Mouse (Mus musculus) limb, embryonic 11.5 days (tissue): ENCODE results near the gene Gm9964. TPM values are rescaled to one million over a fixed set of nuclear protein-coding genes. Genes with fewer than 3 reads are reported as not detected.
"Not testable (repeated sequence)": the region's sequence is repeated elsewhere in the genome, so short reads cannot be mapped to it uniquely, and the experiment has no call there.

ENCODE experiments used
- ATAC-seq: fragments of 200-750 bp; cut with Nextera tagmentation; 2 replicates; pipeline ENCODE4 v1.8.0; 2017; ENCODE audit warnings: low read depth; ENCODE audit not compliant: insufficient number of reproducible peaks, low FRiP score, low TSS enrichment
- DNase-seq: peaks from one replicate; pipeline ENCODE4 v3.0.0-alpha.2; 2015; ENCODE audit warnings: low spot score
- H3K27ac ChIP-seq: fragments of 300-500 bp; sonication (generic); replicated peaks from 2 replicates; pipeline ENCODE4 v1.5.1; 2014; ENCODE audit warnings: low read depth, mild to moderate bottlenecking, low read length
- H3K27me3 ChIP-seq: fragments of 300-500 bp; sonication (generic); 2 replicates; pipeline ENCODE4 v1.6.1; 2014; ENCODE audit warnings: mild to moderate bottlenecking, low read length, mixed read lengths; ENCODE audit not compliant: control insufficient read depth, insufficient read depth
- H3K36me3 ChIP-seq: fragments of 300-500 bp; sonication (generic); 2 replicates; pipeline ENCODE4 v1.6.1; 2014; ENCODE audit warnings: mild to moderate bottlenecking, low read length, moderate library complexity, mixed read lengths; ENCODE audit not compliant: control insufficient read depth, insufficient read depth
- H3K4me1 ChIP-seq: fragments of 300-500 bp; sonication (generic); 2 replicates; pipeline ENCODE4 v1.6.1; 2014; ENCODE audit warnings: low read length, mixed read lengths; ENCODE audit not compliant: control insufficient read depth, insufficient read depth
- H3K4me2 ChIP-seq: fragments of 300-500 bp; sonication (generic); 2 replicates; pipeline ENCODE4 v1.6.1; 2014; ENCODE audit warnings: low read depth, mild to moderate bottlenecking, moderate library complexity; ENCODE audit not compliant: severe bottlenecking
- H3K4me3 ChIP-seq: fragments of 300-500 bp; sonication (generic); 2 replicates; pipeline ENCODE4 v1.5.1; 2014; ENCODE audit warnings: low read depth, low read length
- H3K9ac ChIP-seq: fragments of 300-500 bp; sonication (generic); 2 replicates; pipeline ENCODE4 v1.6.1; 2014; ENCODE audit warnings: mild to moderate bottlenecking, low read length
- H3K9me3 ChIP-seq: fragments of 300-500 bp; sonication (generic); 2 replicates; pipeline ENCODE4 v1.6.1; 2016; ENCODE audit warnings: low read length; ENCODE audit not compliant: control insufficient read depth
- WGBS: fragments of 180-500 bp; shearing (Covaris S2); extraction: QIAGEN DNeasy Blood & Tissue Kit; methylation state at CpG from one replicate; pipeline ENCODE4 v1.1.7; 2014; 5-methylcytosine and 5-hydroxymethylcytosine counted together
- polyA plus RNA-seq: library from polyadenylated mRNA; unstranded; fragments of >200 nt; fragmentation: Nextera tagmentation; extraction: Ambion mirVana; gene quantifications from 2 replicates; pipeline ENCODE4 v1.2.1, GENCODE M21; 2014

The Gm9964 gene
- polyA plus RNA-seq, 1 experiment from 2014 or later = not detected

DNA sequence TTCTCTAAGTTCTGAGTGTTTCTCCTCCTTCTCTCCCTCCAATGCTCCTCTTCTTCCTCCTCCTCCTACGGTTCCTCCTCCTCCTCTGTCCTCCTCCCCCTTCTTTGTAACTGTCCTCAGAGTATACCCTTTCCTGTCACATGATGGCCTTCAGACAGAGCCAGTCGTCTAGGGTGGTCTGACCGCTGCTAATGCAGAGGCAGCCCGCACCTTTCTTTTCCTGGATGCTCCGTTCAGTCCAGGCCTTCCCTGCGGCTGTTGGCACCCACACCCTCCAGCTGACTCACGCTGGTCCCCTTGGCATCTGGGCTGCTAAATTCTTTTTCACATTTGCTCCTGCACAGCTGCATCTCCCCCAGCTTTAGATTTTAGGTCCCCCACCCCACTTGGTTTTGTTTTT, 9.8 kb upstream of the Gm9964 start:
- no peak overlapping the region for H3K4me2 ChIP-seq
- ATAC-seq = no peak
- H3K9ac ChIP-seq = 0 out of 2 replicates have a peak overlapping the region, but pooled peaks have one; percentile 46

DNA sequence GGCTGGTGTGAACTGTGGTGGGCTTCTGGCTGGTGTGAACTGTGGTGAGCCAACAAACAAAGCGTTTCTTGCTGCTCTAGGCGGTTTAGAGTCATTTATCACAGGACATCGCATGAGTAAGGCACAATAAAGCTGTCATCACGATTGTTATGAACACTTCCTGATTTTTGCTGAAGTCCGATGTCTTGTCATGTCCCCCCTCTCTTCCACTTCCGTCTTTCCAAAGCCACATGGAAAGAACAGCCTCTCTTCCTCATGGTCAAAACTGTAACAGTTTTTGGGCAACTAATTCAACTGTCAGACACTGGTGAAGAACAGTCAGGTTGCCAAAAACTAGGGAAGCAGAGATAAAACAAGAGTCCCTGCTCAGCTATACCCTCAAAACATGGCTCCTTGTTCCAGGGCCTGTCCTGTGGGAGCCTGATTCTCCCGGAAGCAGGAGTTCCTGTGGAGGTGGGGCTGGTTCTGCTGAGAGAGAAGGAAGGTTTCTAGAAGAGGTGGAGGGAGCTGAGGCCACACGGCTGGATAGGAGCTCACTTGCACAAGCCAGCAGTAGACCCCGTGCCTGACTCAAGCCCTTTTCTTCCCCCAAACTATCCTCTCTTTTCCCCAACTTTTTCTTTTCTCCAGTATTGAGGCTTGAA, 9.1 kb upstream of the Gm9964 start:
- Histone ChIP-seq H3K9me3 (no peaks in the 10 kb centered on the region), H3K4me3 (no peak overlapping the region), H3K4me1 (peaks cover 18% of the 10 kb centered on the region; the same call in 1 of the 2 replicates), H3K27me3 (no peaks in the 10 kb centered on the region), H3K36me3 (no peaks in the 10 kb centered on the region), H3K9ac (no peak overlapping the region), H3K4me2 (no peak overlapping the region), H3K27ac (no peak overlapping the region)
- ATAC-seq = no peak
- no peak for DNase-seq
- 68% methylated on average over 9 of the region's 9 CpGs for WGBS

More for the DNA sequence above, 9.8 kb upstream of the Gm9964 start:
- Histone ChIP-seq H3K9me3 (no peaks in the 10 kb centered on the region), H3K27ac (peak overlapping the region; percentile 24), H3K4me1 (peaks cover 18% of the 10 kb centered on the region; the same call in 1 of the 2 replicates), H3K4me3 (no peak overlapping the region), H3K36me3 (no peaks in the 10 kb centered on the region), H3K27me3 (no peaks in the 10 kb centered on the region)
- 40% methylated on average over 7 of the region's 7 CpGs for WGBS
- DNase-seq = peak; percentile 42

GRCm38 (mm10) chr11:79304245-79304644, 7.5 kb upstream of the Gm9964 start:
- H3K9me3 ChIP-seq, H3K36me3 ChIP-seq, DNase-seq, H3K4me2 ChIP-seq, H3K4me3 ChIP-seq, H3K9ac ChIP-seq, H3K27ac ChIP-seq, ATAC-seq, H3K27me3 ChIP-seq: not testable (repeated sequence)
- peaks cover 18% of the 10 kb centered on the region; the same call in 1 of the 2 replicates for H3K4me1 ChIP-seq
- WGBS = 78% methylated on average over 4 of the region's 4 CpGs

DNA sequence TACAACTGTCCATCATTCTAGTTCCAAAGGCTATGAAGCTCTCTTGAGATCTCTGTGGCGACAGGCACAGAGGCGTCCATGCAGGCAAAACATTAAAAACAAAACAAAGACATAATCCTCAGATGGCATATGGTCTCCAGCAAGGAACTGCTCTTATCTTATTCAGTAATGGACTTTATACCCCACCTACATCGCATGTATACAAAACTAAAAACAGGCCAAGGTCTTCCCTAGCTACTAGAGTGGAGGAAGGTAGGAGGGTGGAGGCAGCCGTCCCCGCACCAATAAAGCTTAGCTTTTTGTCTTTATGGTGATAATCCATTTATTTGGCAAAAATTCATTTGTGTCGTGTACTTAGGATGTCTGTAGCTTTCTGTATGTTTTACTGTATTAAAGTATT, 6.4 kb upstream of the Gm9964 start:
- no peaks in the 10 kb centered on the region for H3K9me3 ChIP-seq
- WGBS = 90% methylated on average over 6 of the region's 6 CpGs
- ATAC-seq (no peak), DNase-seq (no peak)
- H3K27me3 ChIP-seq = no peaks in the 10 kb centered on the region
- no peak overlapping the region for H3K9ac ChIP-seq
- no peaks in the 10 kb centered on the region for H3K36me3 ChIP-seq
- peaks cover 15% of the 10 kb centered on the region; the same call in 1 of the 2 replicates for H3K4me1 ChIP-seq
- H3K27ac ChIP-seq = no peak overlapping the region
- H3K4me3 ChIP-seq = no peak overlapping the region
- H3K4me2 ChIP-seq = no peak overlapping the region

DNA sequence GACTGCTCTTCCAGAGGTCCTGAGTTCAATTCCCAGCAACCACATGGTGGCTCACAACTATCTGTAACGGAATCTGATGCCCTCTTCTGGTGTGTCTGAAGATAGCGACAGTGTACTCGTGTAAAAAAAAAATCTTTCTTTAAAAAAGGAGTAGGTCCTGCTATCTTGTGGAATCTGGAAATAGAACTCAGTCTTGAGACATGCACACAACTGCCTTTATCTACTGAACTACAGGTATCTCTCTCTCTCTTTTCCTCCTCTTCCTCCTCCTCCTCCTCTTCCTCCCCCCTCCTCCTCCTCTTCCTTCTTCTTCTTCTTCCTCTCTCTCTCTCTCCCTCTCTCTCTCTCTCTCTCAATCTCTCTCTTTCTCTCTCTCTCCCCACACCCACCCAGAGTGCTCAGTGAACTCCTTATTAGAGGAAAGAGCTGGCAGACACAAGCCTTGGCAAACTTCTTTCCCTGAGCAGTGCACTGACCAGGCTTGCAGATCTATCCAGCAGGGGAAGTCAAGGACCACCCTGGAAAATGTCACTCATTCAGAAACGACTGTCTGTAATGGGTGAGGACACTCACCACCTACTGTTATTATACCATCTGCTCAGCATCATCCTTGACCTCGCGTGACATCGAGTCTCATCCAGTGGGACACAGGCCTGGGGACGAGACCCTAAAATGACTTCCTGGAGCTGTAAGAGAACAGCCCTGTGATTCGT, 3.2 kb upstream of the Gm9964 start:
- DNase-seq (no peak), ATAC-seq (no peak)
- Histone ChIP-seq H3K27ac (no peak overlapping the region), H3K9me3 (no peaks in the 10 kb centered on the region), H3K4me3 (no peak overlapping the region), H3K4me2 (no peak overlapping the region), H3K36me3 (no peaks in the 10 kb centered on the region), H3K9ac (no peak overlapping the region), H3K27me3 (no peaks in the 10 kb centered on the region), H3K4me1 (no peaks in the 10 kb centered on the region)
- WGBS = 76% methylated on average over 9 of the region's 9 CpGs

DNA sequence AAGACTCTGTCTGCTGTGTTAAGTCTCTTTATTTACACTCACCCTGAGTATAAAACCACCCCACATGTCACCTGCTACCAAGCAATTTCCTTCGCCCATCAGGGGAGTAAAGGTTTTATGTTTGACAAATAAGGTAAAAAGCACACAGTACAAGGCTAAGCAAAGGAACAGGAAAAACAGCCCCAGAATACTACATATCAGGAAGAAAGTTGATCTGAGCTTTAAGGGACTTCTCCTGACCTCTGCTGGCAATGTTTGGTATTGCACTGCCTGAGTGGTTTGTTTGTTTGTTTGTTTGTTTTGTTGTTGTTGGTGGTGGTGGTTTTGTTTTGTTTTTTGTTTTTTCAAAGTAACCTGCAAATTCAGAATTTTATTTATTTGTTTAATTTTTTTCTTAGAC, 539 bp downstream of the Gm9964 start:
- Histone ChIP-seq H3K9me3 (no peaks in the 10 kb centered on the region), H3K27me3 (no peaks in the 10 kb centered on the region), H3K9ac (no peak overlapping the region), H3K4me2 (no peak overlapping the region), H3K4me3 (no peak overlapping the region), H3K4me1 (peaks cover 3% of the 10 kb centered on the region; the same call in 1 of the 2 replicates), H3K27ac (no peak overlapping the region), H3K36me3 (no peaks in the 10 kb centered on the region)
- WGBS = 33% methylated on average over 1 of the region's 1 CpGs
- peak; percentile 73 for DNase-seq
- ATAC-seq = no peak

- Histone ChIP-seq H3K4me2 (no peak overlapping the region), H3K27me3 (no peaks in the 10 kb centered on the region), H3K9ac (no peak overlapping the region), H3K27ac (no peak overlapping the region), H3K36me3 (no peaks in the 10 kb centered on the region), H3K4me1 (peaks cover 3% of the 10 kb centered on the region; the same call in 1 of the 2 replicates), H3K9me3 (no peaks in the 10 kb centered on the region), H3K4me3 (no peak overlapping the region)
- WGBS = 13% methylated on average over 1 of the region's 1 CpGs
- ATAC-seq (peak; percentile 86; the same call in 1 of the 2 replicates), DNase-seq (peak; percentile 57)
These were observed 2.7 kb downstream of the Gm9964 start for GRCm38 (mm10) chr11:79293971-79294370.

- H3K36me3 ChIP-seq = no peaks in the 10 kb centered on the region
- H3K4me1 ChIP-seq = peaks cover 6% of the 10 kb centered on the region; the same call in 1 of the 2 replicates
- no peak overlapping the region for H3K27ac ChIP-seq
- H3K9ac ChIP-seq = no peak overlapping the region
- 91% methylated on average over 3 of the region's 3 CpGs for WGBS
- no peaks in the 10 kb centered on the region for H3K27me3 ChIP-seq
- H3K4me2 ChIP-seq = no peak overlapping the region
- no peaks in the 10 kb centered on the region for H3K9me3 ChIP-seq
- DNase-seq (no peak), ATAC-seq (no peak)
- no peak overlapping the region for H3K4me3 ChIP-seq
These were observed 3.7 kb downstream of the Gm9964 start for GRCm38 (mm10) chr11:79293025-79293424.
